ENCODE assay signal across 27 mouse cellular contexts in the genomic region with DNA sequence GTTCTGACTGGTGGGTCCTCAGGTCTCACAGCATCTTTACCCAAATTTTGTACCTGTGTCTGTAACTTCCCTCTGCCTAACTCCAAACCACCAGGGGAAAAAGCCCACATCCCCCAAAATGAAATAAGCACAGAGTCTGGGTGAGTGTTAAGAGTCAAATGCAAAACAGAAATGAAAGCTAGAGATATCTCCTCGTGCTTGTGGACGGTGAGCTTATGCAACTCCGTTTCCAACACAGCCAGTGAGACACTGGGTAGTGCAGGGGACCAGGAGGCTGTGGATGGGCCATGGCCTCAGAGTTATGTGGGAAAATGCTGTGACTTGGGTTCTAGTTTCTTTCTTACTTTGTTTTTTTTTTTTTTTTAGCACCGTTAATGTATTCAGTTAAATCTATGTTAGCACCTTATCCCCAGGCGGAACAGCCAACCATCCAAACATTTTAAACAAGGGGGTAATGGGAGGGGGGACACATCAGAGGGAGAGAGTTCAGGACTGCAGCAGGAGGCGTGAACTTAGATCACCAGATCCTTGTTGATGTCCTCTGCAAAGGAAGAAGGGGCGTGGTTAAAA. TPM values are rescaled to one million over a fixed set of nuclear protein-coding genes. Genes with fewer than 3 reads are reported as not detected.
A peak's percentile ranks its signal among the peaks of the same experiment; 100 is the strongest.
DNase-seq lines count a peak whose midpoint lies in the region; ATAC-seq and TF ChIP-seq lines count a peak whose summit lies in the region.
"Had no signal": no experiment of that assay in that cellular context is flagged by ENCODE, and none has a peak within 500 bp of the region (broad histone marks: within the 10 kb centered on the region; RNA-seq: fewer than 3 reads in every experiment).

No protein-coding gene starts in this region.

- TF ChIP-seq EP300 in lung, postnatal 0 days (IDR thresholded peaks at IDR 0.05): no peak

- no peak overlapping the region for H3K4me2 ChIP-seq in embryonic facial prominence, embryonic 13.5 days
- H3K4me2 ChIP-seq in lung, postnatal 0 days (replicated peaks; ENCODE audit: low read depth, low read length): no peak overlapping the region
- H3K4me2 ChIP-seq in embryonic facial prominence, embryonic 15.5 days (replicated peaks): no peak overlapping the region
- H3K4me2 ChIP-seq in midbrain, embryonic 14.5 days (ENCODE audit: low read length): no peak overlapping the region
- H3K4me2 ChIP-seq: heart, embryonic 15.5 days; hindbrain, embryonic 13.5 days; liver, embryonic 15.5 days; lung, embryonic 15.5 days; neural tube, embryonic 12.5 days had no signal

- 77% methylated on average over 7 of the region's 7 CpGs for WGBS in embryonic facial prominence, embryonic 13.5 days
- WGBS in embryonic facial prominence, embryonic 10.5 days: 80% methylated on average over 7 of the region's 7 CpGs
- 66% methylated on average over 7 of the region's 7 CpGs for WGBS in lung, postnatal 0 days
- WGBS in embryonic facial prominence, embryonic 15.5 days: 78% methylated on average over 7 of the region's 7 CpGs
- WGBS in midbrain, embryonic 14.5 days: 89% methylated on average over 7 of the region's 7 CpGs

- no peak for TF ChIP-seq CTCF in lung, postnatal 0 days (IDR thresholded peaks at IDR 0.05)

- H3K9me3 ChIP-seq in embryonic facial prominence, embryonic 13.5 days: no peaks in the 10 kb centered on the region
- no peaks in the 10 kb centered on the region for H3K9me3 ChIP-seq in embryonic facial prominence, embryonic 10.5 days
- no peaks in the 10 kb centered on the region for H3K9me3 ChIP-seq in lung, postnatal 0 days (ENCODE audit: low read length)
- H3K9me3 ChIP-seq in embryonic facial prominence, embryonic 15.5 days (replicated peaks): no peaks in the 10 kb centered on the region
- no peaks in the 10 kb centered on the region for H3K9me3 ChIP-seq in midbrain, embryonic 14.5 days (ENCODE audit: control insufficient read depth, low read length)
- H3K9me3 ChIP-seq: G1E; heart, embryonic 15.5 days; hindbrain, embryonic 13.5 days; liver, embryonic 15.5 days; lung, embryonic 15.5 days; neural tube, embryonic 12.5 days had no signal

- H3K27ac ChIP-seq in embryonic facial prominence, embryonic 13.5 days: 0 out of 2 replicates have a peak overlapping the region, but pooled peaks have one; percentile 24
- no peak overlapping the region for H3K27ac ChIP-seq in embryonic facial prominence, embryonic 10.5 days (replicated peaks)
- H3K27ac ChIP-seq in lung, postnatal 0 days (ENCODE audit: low read length): peak overlapping the region; percentile 15; the same call in 1 of the 2 replicates
- H3K27ac ChIP-seq in embryonic facial prominence, embryonic 15.5 days (replicated peaks): peak overlapping the region; percentile 25; the same call in 1 of the 2 replicates
- no peak overlapping the region for H3K27ac ChIP-seq in midbrain, embryonic 14.5 days (replicated peaks; ENCODE audit: low read depth, low read length)
- H3K27ac ChIP-seq: hindbrain, embryonic 13.5 days; kidney, postnatal 0 days; liver, embryonic 15.5 days; neural tube, embryonic 12.5 days had no signal

- H3K4me3 ChIP-seq in embryonic facial prominence, embryonic 13.5 days: no peak overlapping the region
- no peak overlapping the region for H3K4me3 ChIP-seq in embryonic facial prominence, embryonic 10.5 days
- no peak overlapping the region for H3K4me3 ChIP-seq in lung, postnatal 0 days (ENCODE audit: low read depth, low read length)
- no peak overlapping the region for H3K4me3 ChIP-seq in embryonic facial prominence, embryonic 15.5 days (replicated peaks)
- no peak overlapping the region for H3K4me3 ChIP-seq in midbrain, embryonic 14.5 days (replicated peaks; ENCODE audit: low read depth, low read length)
- H3K4me3 ChIP-seq: heart, embryonic 15.5 days; hindbrain, embryonic 13.5 days; liver, embryonic 15.5 days; lung, embryonic 15.5 days; myocyte; neural tube, embryonic 12.5 days had no signal

- H3K36me3 ChIP-seq in embryonic facial prominence, embryonic 13.5 days: peaks cover 59% of the 10 kb centered on the region
- H3K36me3 ChIP-seq in embryonic facial prominence, embryonic 10.5 days (replicated peaks): peaks cover 55% of the 10 kb centered on the region
- H3K36me3 ChIP-seq in lung, postnatal 0 days (ENCODE audit: insufficient read depth, low read length): peaks cover 44% of the 10 kb centered on the region
- H3K36me3 ChIP-seq in embryonic facial prominence, embryonic 15.5 days: peaks cover 56% of the 10 kb centered on the region
- H3K36me3 ChIP-seq in midbrain, embryonic 14.5 days (ENCODE audit: control insufficient read depth, insufficient read depth, low read length): peaks cover 3% of the 10 kb centered on the region; the same call in 1 of the 2 replicates
- H3K36me3 ChIP-seq: G1E; liver, embryonic 15.5 days had no signal

- H3K27me3 ChIP-seq in embryonic facial prominence, embryonic 13.5 days: no peaks in the 10 kb centered on the region
- no peaks in the 10 kb centered on the region for H3K27me3 ChIP-seq in embryonic facial prominence, embryonic 10.5 days (replicated peaks; ENCODE audit: low read depth, poor library complexity, severe bottlenecking)
- H3K27me3 ChIP-seq in lung, postnatal 0 days (replicated peaks; ENCODE audit: insufficient read depth, low read length): no peaks in the 10 kb centered on the region
- H3K27me3 ChIP-seq in embryonic facial prominence, embryonic 15.5 days: no peaks in the 10 kb centered on the region
- H3K27me3 ChIP-seq in midbrain, embryonic 14.5 days (ENCODE audit: control insufficient read depth, insufficient read depth, low read length): no peaks in the 10 kb centered on the region
- H3K27me3 ChIP-seq: heart, embryonic 15.5 days; hindbrain, embryonic 13.5 days; liver, embryonic 15.5 days; lung, embryonic 15.5 days; neural tube, embryonic 12.5 days had no signal

- no peak for ATAC-seq in embryonic facial prominence, embryonic 13.5 days (ENCODE audit: insufficient number of reproducible peaks, insufficient read depth, low FRiP score, low TSS enrichment, low read depth)
- ATAC-seq in lung, postnatal 0 days: no peak
- ATAC-seq in embryonic facial prominence, embryonic 15.5 days (ENCODE audit: insufficient number of reproducible peaks, low FRiP score, low TSS enrichment, low read depth): no peak
- no peak for ATAC-seq in midbrain, embryonic 14.5 days (ENCODE audit: low FRiP score, low TSS enrichment)
- ATAC-seq: forebrain, embryonic 14.5 days; intestine, embryonic 16.5 days had no signal

- DNase-seq in embryonic facial prominence, embryonic 10.5 days (ENCODE audit: low spot score): no peak
- DNase-seq in lung, postnatal 0 days (ENCODE audit: low spot score): no peak
- DNase-seq in lung, postnatal 14 days: no peak
- no peak for DNase-seq in midbrain, embryonic 14.5 days
- no peak for DNase-seq in thymus, adult 18-20 months
- DNase-seq: adrenal gland, adult 8-10 months; cerebellum, adult 8-10 months; cerebellum, postnatal 25 days; embryo, embryonic 11 days; gastrocnemius, postnatal 36 days; heart, postnatal 36 days; kidney, adult 8-10 months; lung, postnatal 4 days; right cerebral cortex, postnatal 4 days had no signal

- no peak overlapping the region for H3K9ac ChIP-seq in embryonic facial prominence, embryonic 13.5 days
- no peak overlapping the region for H3K9ac ChIP-seq in lung, postnatal 0 days (replicated peaks; ENCODE audit: low read depth)
- no peak overlapping the region for H3K9ac ChIP-seq in embryonic facial prominence, embryonic 15.5 days
- no peak overlapping the region for H3K9ac ChIP-seq in midbrain, embryonic 14.5 days (replicated peaks; ENCODE audit: low read length)
- H3K9ac ChIP-seq: heart, embryonic 15.5 days; hindbrain, embryonic 13.5 days; liver, embryonic 15.5 days; lung, embryonic 15.5 days; neural tube, embryonic 12.5 days had no signal

- H3K4me1 ChIP-seq in embryonic facial prominence, embryonic 13.5 days: peaks cover 5% of the 10 kb centered on the region; the same call in 1 of the 2 replicates
- H3K4me1 ChIP-seq in embryonic facial prominence, embryonic 10.5 days: peaks cover 5% of the 10 kb centered on the region; the same call in 1 of the 2 replicates
- no peaks in the 10 kb centered on the region for H3K4me1 ChIP-seq in lung, postnatal 0 days (ENCODE audit: insufficient read depth, low read depth, low read length)
- H3K4me1 ChIP-seq in embryonic facial prominence, embryonic 15.5 days: peaks cover 8% of the 10 kb centered on the region; the same call in 1 of the 2 replicates
- no peaks in the 10 kb centered on the region for H3K4me1 ChIP-seq in midbrain, embryonic 14.5 days (ENCODE audit: control insufficient read depth, insufficient read depth, low read length)
- H3K4me1 ChIP-seq: hindbrain, embryonic 13.5 days; liver, embryonic 15.5 days; neural tube, embryonic 12.5 days had no signal

RNA-seq across cellular contexts. Expression of gene Sparc, which starts 27.8 kb away (rescaled TPM):
- polyA plus RNA-seq in embryonic facial prominence, embryonic 13.5 days (2015; fragmentation: Nextera tagmentation; extraction: Ambion mirVana): 1,239 and 1,279 TPM in 2 replicates
- 269 and 310 TPM in 2 replicates for polyA plus RNA-seq in embryonic facial prominence, embryonic 10.5 days (2016; fragmentation: Nextera tagmentation; extraction: Ambion mirVana)
- polyA plus RNA-seq in lung, postnatal 0 days (2015; fragmentation: Nextera tagmentation; extraction: Ambion mirVana): 3,302 and 3,486 TPM in 2 replicates
- polyA plus RNA-seq in embryonic facial prominence, embryonic 15.5 days (2015; fragmentation: Nextera tagmentation; extraction: Ambion mirVana): 3,074 and 3,219 TPM in 2 replicates
- 240 and 427 TPM in 2 replicates for polyA plus RNA-seq in midbrain, embryonic 14.5 days (2014; fragmentation: Nextera tagmentation; extraction: Ambion mirVana)
- polyA plus RNA-seq: G1E had no signal

RNA-seq across cellular contexts. Expression of gene Fat2, which starts 58.8 kb away (rescaled TPM):
- 0.62 and 0.69 TPM in 2 replicates for polyA plus RNA-seq in embryonic facial prominence, embryonic 13.5 days (2015; fragmentation: Nextera tagmentation; extraction: Ambion mirVana)
- 0.12 and 0.13 TPM in 2 replicates for polyA plus RNA-seq in embryonic facial prominence, embryonic 10.5 days (2016; fragmentation: Nextera tagmentation; extraction: Ambion mirVana)
- polyA plus RNA-seq in lung, postnatal 0 days (2015; fragmentation: Nextera tagmentation; extraction: Ambion mirVana): 0.23 TPM in 2 replicates
- polyA plus RNA-seq in embryonic facial prominence, embryonic 15.5 days (2015; fragmentation: Nextera tagmentation; extraction: Ambion mirVana): 1.1 and 1.6 TPM in 2 replicates
- 0.24 and 0.27 TPM in 2 replicates for polyA plus RNA-seq in midbrain, embryonic 14.5 days (2014; fragmentation: Nextera tagmentation; extraction: Ambion mirVana)
- polyA plus RNA-seq: G1E; liver, adult 2 months; liver, embryonic 15.5 days had no signal

Comparison
In these comparisons a context has a peak if more than half of its experiments do, and no peak if none do; other contexts are left out.
1. H3K27ac ChIP-seq: peak in embryonic facial prominence, embryonic 13.5 days (single experiment), lung, postnatal 0 days (single experiment) and embryonic facial prominence, embryonic 15.5 days (single experiment); none in embryonic facial prominence, embryonic 10.5 days (single experiment) and midbrain, embryonic 14.5 days (single experiment).